Mouse (Mus musculus): ENCODE measurements around the gene Sap25. TPM values are rescaled to one million over a fixed set of nuclear protein-coding genes. Genes with fewer than 3 reads are reported as not detected.
A peak's percentile ranks its signal among the peaks of the same experiment; 100 is the strongest.
"Not testable (repeated sequence)": the region's sequence is repeated elsewhere in the genome, so short reads cannot be mapped to it uniquely, and the experiment has no call there.

Sap25 gene
- total RNA-seq, 2 experiments from 2014 or later, result 4.8 to 7.2 TPM

- TF ChIP-seq CTCF (IDR thresholded peaks at IDR 0.05), result no peak
- Histone ChIP-seq H3K4me3 (no peak overlapping the region), H3K27ac (no peak overlapping the region)
- DNase-seq (ENCODE audit: extremely low spot score in 1 of 2, low spot score in 2 of 2), result no peak
- intact Hi-C loops (cut with DNase I), result loop anchor here (10.0 kb wide), 1 partner anchor 624 kb away; the partner anchor contains the start of genes Plod3 and Znhit1
Measured at GRCm38 (mm10) chr5:137608654-137609190, 32.4 kb upstream of the Sap25 start.

GRCm38 (mm10) chr5:137609292-137609691 is 31.8 kb upstream of the Sap25 start:
- DNase-seq (ENCODE audit: extremely low spot score in 1 of 2, low spot score in 2 of 2), result no peak
- TF ChIP-seq CTCF (IDR thresholded peaks at IDR 0.05), result no peak
- Histone ChIP-seq H3K27ac (no peak overlapping the region), H3K4me3 (no peak overlapping the region)
- intact Hi-C loops (cut with DNase I), result loop anchor here (10.0 kb wide), 1 partner anchor 624 kb away; the partner anchor contains the start of genes Plod3 and Znhit1

- Histone ChIP-seq H3K4me3 (no peak overlapping the region), H3K27ac (no peak overlapping the region)
- DNase-seq (ENCODE audit: extremely low spot score in 1 of 2, low spot score in 2 of 2), result no peak
- TF ChIP-seq CTCF (IDR thresholded peaks at IDR 0.05), result no peak
- intact Hi-C loops (cut with DNase I), result no loop called here
Measured at GRCm38 (mm10) chr5:137610056-137610455, 31.1 kb upstream of the Sap25 start.

GRCm38 (mm10) chr5:137610548-137611244 is 30.4 kb upstream of the Sap25 start:
- no peak for TF ChIP-seq CTCF (IDR thresholded peaks at IDR 0.05)
- intact Hi-C loops (cut with DNase I), result no loop called here
- H3K4me3 ChIP-seq, result no peak overlapping the region
- DNase-seq (ENCODE audit: extremely low spot score in 1 of 2, low spot score in 2 of 2), result no peak
- H3K27ac ChIP-seq, result no peak overlapping the region

GRCm38 (mm10) chr5:137611245-137611602 is 29.9 kb upstream of the Sap25 start:
- Histone ChIP-seq H3K4me3 (no peak overlapping the region), H3K27ac (no peak overlapping the region)
- no peak for TF ChIP-seq CTCF (IDR thresholded peaks at IDR 0.05)
- no peak for DNase-seq (ENCODE audit: extremely low spot score in 1 of 2, low spot score in 2 of 2)
- intact Hi-C loops (cut with DNase I), result no loop called here

- Histone ChIP-seq H3K4me3 (no peak overlapping the region), H3K27ac (no peak overlapping the region)
- no peak for DNase-seq (ENCODE audit: extremely low spot score in 1 of 2, low spot score in 2 of 2)
- intact Hi-C loops (cut with DNase I), result no loop called here
- no peak for TF ChIP-seq CTCF (IDR thresholded peaks at IDR 0.05)
Measured at GRCm38 (mm10) chr5:137613076-137613475, 28.1 kb upstream of the Sap25 start.

GRCm38 (mm10) chr5:137613550-137613949 is 27.6 kb upstream of the Sap25 start, which contains the start of gene Pcolce:
TSS of gene Pcolce (minus strand) at chr5:137613784.
- intact Hi-C loops (cut with DNase I), result no loop called here
- DNase-seq (ENCODE audit: extremely low spot score in 1 of 2, low spot score in 2 of 2), result no peak
- Histone ChIP-seq H3K27ac (no peak within 1 kb of the TSS), H3K4me3 (no peak within 1 kb of the TSS)
- no peak for TF ChIP-seq CTCF (IDR thresholded peaks at IDR 0.05)

- TF ChIP-seq CTCF (IDR thresholded peaks at IDR 0.05), result peak; percentile 40
- intact Hi-C loops (cut with DNase I); H3K27ac ChIP-seq; DNase-seq (ENCODE audit: extremely low spot score in 1 of 2, low spot score in 2 of 2); H3K4me3 ChIP-seq: not testable (repeated sequence)
Measured at GRCm38 (mm10) chr5:137614921-137615320, 26.2 kb upstream of the Sap25 start.

- Histone ChIP-seq H3K4me3 (no peak overlapping the region), H3K27ac (no peak overlapping the region)
- no peak for TF ChIP-seq CTCF (IDR thresholded peaks at IDR 0.05)
- no peak for DNase-seq (ENCODE audit: extremely low spot score in 1 of 2, low spot score in 2 of 2)
- intact Hi-C loops (cut with DNase I), result no loop called here
Measured at GRCm38 (mm10) chr5:137615347-137615746, 25.8 kb upstream of the Sap25 start.

- Histone ChIP-seq H3K27ac (no peak overlapping the region), H3K4me3 (no peak overlapping the region)
- intact Hi-C loops (cut with DNase I), result no loop called here
- DNase-seq (ENCODE audit: extremely low spot score in 1 of 2, low spot score in 2 of 2), result no peak
- TF ChIP-seq CTCF (IDR thresholded peaks at IDR 0.05), result no peak
Measured at GRCm38 (mm10) chr5:137623937-137624530, 17.1 kb upstream of the Sap25 start.

GRCm38 (mm10) chr5:137627991-137628390 is 13.1 kb upstream of the Sap25 start:
- Histone ChIP-seq H3K27ac (peak overlapping the region; percentile 96), H3K4me3 (peak overlapping the region; percentile 65)
- peak; percentile 4 for TF ChIP-seq CTCF (IDR thresholded peaks at IDR 0.05)
- intact Hi-C loops (cut with DNase I), result loop anchor here (1.0 to 2.0 kb wide), 2 partner anchors 27 to 55 kb away; partner anchors contain the start of gene Mospd3
- no peak for DNase-seq (ENCODE audit: extremely low spot score in 1 of 2, low spot score in 2 of 2)
